Mouse (Mus musculus): ENCODE measurements around the gene Tie1.

GRCm38 (mm10) chr4:118509050-118509449 is 19.2 kb upstream of the Tie1 start:
- TF ChIP-seq CTCF (IDR thresholded peaks at IDR 0.05; ENCODE audit: extremely low read depth, insufficient read length, insufficient replicate concordance, low read depth, low read length), result no peak
- no peak for TF ChIP-seq POLR2A (IDR thresholded peaks at IDR 0.05; ENCODE audit: low read depth, low read length)

All from small intestine, adult 2 months (tissue).